Mouse (Mus musculus): Measurements from ENCODE around the gene Smlr1. TPM values are rescaled to one million over a fixed set of nuclear protein-coding genes. Genes with fewer than 3 reads are reported as not detected.

Smlr1 gene
- polyA plus RNA-seq (2012; fragmentation: generic; extraction: Trizol), result not detected
- long read RNA-seq, experiment 1, result 0 reads
- long read RNA-seq, experiment 2, result 0 reads

- TF ChIP-seq FOSL1 (IDR thresholded peaks at IDR 0.05; ENCODE audit: insufficient read depth, low read length, poor library complexity, severe bottlenecking), result no peak
- no peak for TF ChIP-seq MYOD1 (IDR thresholded peaks at IDR 0.05; ENCODE audit: control insufficient read depth, insufficient read length, low read depth)
- no peak for TF ChIP-seq CEBPB (IDR thresholded peaks at IDR 0.05; ENCODE audit: low read depth)
- TF ChIP-seq MAX (IDR thresholded peaks at IDR 0.05), result no peak
- no peak for TF ChIP-seq MYOG (IDR thresholded peaks at IDR 0.05; ENCODE audit: control insufficient read depth, extremely low read depth, insufficient read length)
- TF ChIP-seq CTCF (IDR thresholded peaks at IDR 0.05; ENCODE audit: control insufficient read depth, insufficient read depth, insufficient read length), result no peak
- TF ChIP-seq USF1 (IDR thresholded peaks at IDR 0.05; ENCODE audit: low read depth), result no peak
- Histone ChIP-seq H3K27me3 (ENCODE audit: control insufficient read depth, insufficient read depth, insufficient read length) (no peaks in the 10 kb centered on the region), H3K79me2 (ENCODE audit: control insufficient read depth, insufficient read depth) (no peaks in the 10 kb centered on the region), H3K4me3 (ENCODE audit: insufficient read depth, poor library complexity, severe bottlenecking) (no peak within 1 kb of the TSS), H3ac (ENCODE audit: control insufficient read depth, insufficient read length, low read depth) (no peak within 1 kb of the TSS), H3K79me3 (ENCODE audit: low read depth) (no peaks in the 10 kb centered on the region), H3K36me3 (ENCODE audit: control insufficient read depth, insufficient read depth) (no peaks in the 10 kb centered on the region)
Measured at GRCm38 (mm10) chr10:25535891-25536331, at the start of gene Smlr1. Smlr1 (minus strand) TSS chr10:25536267.

- H3K4me3 ChIP-seq (ENCODE audit: insufficient read depth, poor library complexity, severe bottlenecking), result no peak overlapping the region
- no peaks in the 10 kb centered on the region for H3K79me2 ChIP-seq (ENCODE audit: control insufficient read depth, insufficient read depth)
- no peaks in the 10 kb centered on the region for H3K36me3 ChIP-seq (ENCODE audit: control insufficient read depth, insufficient read depth)
- H3K27me3 ChIP-seq (ENCODE audit: control insufficient read depth, insufficient read depth, insufficient read length), result no peaks in the 10 kb centered on the region
- no peak overlapping the region for H3ac ChIP-seq (ENCODE audit: control insufficient read depth, insufficient read length, low read depth)
- TF ChIP-seq USF1 (IDR thresholded peaks at IDR 0.05; ENCODE audit: low read depth) (no peak), FOSL1 (IDR thresholded peaks at IDR 0.05; ENCODE audit: insufficient read depth, low read length, poor library complexity, severe bottlenecking) (no peak), CEBPB (IDR thresholded peaks at IDR 0.05; ENCODE audit: low read depth) (no peak), CTCF (IDR thresholded peaks at IDR 0.05; ENCODE audit: control insufficient read depth, insufficient read depth, insufficient read length) (no peak), MAX (IDR thresholded peaks at IDR 0.05) (no peak), MYOD1 (IDR thresholded peaks at IDR 0.05; ENCODE audit: control insufficient read depth, insufficient read length, low read depth) (no peak), MYOG (IDR thresholded peaks at IDR 0.05; ENCODE audit: control insufficient read depth, extremely low read depth, insufficient read length) (no peak)
- H3K79me3 ChIP-seq (ENCODE audit: low read depth), result no peaks in the 10 kb centered on the region
Measured at GRCm38 (mm10) chr10:25584899-25585298, 48.8 kb upstream of the Smlr1 start.

GRCm38 (mm10) chr10:25580066-25580465, 44.0 kb upstream of the Smlr1 start:
- Histone ChIP-seq H3K27me3 (ENCODE audit: control insufficient read depth, insufficient read depth, insufficient read length) (no peaks in the 10 kb centered on the region), H3K36me3 (ENCODE audit: control insufficient read depth, insufficient read depth) (no peaks in the 10 kb centered on the region), H3K79me3 (ENCODE audit: low read depth) (no peaks in the 10 kb centered on the region), H3ac (ENCODE audit: control insufficient read depth, insufficient read length, low read depth) (no peak overlapping the region), H3K79me2 (ENCODE audit: control insufficient read depth, insufficient read depth) (no peaks in the 10 kb centered on the region), H3K4me3 (ENCODE audit: insufficient read depth, poor library complexity, severe bottlenecking) (no peak overlapping the region)
- TF ChIP-seq MAX (IDR thresholded peaks at IDR 0.05), result no peak

- Histone ChIP-seq H3K4me3 (ENCODE audit: insufficient read depth, poor library complexity, severe bottlenecking) (no peak overlapping the region), H3K79me3 (ENCODE audit: low read depth) (no peaks in the 10 kb centered on the region), H3K79me2 (ENCODE audit: control insufficient read depth, insufficient read depth) (no peaks in the 10 kb centered on the region), H3K27me3 (ENCODE audit: control insufficient read depth, insufficient read depth, insufficient read length) (no peaks in the 10 kb centered on the region), H3K36me3 (ENCODE audit: control insufficient read depth, insufficient read depth) (no peaks in the 10 kb centered on the region), H3ac (ENCODE audit: control insufficient read depth, insufficient read length, low read depth) (no peak overlapping the region)
- TF ChIP-seq FOSL1 (IDR thresholded peaks at IDR 0.05; ENCODE audit: insufficient read depth, low read length, poor library complexity, severe bottlenecking) (no peak), CTCF (IDR thresholded peaks at IDR 0.05; ENCODE audit: control insufficient read depth, insufficient read depth, insufficient read length) (no peak), USF1 (IDR thresholded peaks at IDR 0.05; ENCODE audit: low read depth) (no peak), MAX (IDR thresholded peaks at IDR 0.05) (no peak), MYOD1 (IDR thresholded peaks at IDR 0.05; ENCODE audit: control insufficient read depth, insufficient read length, low read depth) (no peak), CEBPB (IDR thresholded peaks at IDR 0.05; ENCODE audit: low read depth) (no peak), MYOG (IDR thresholded peaks at IDR 0.05; ENCODE audit: control insufficient read depth, extremely low read depth, insufficient read length) (no peak)
Measured at GRCm38 (mm10) chr10:25571319-25572240, 35.5 kb upstream of the Smlr1 start.

GRCm38 (mm10) chr10:25552936-25553335, 16.9 kb upstream of the Smlr1 start:
- no peaks in the 10 kb centered on the region for H3K27me3 ChIP-seq (ENCODE audit: control insufficient read depth, insufficient read depth, insufficient read length)
- no peaks in the 10 kb centered on the region for H3K36me3 ChIP-seq (ENCODE audit: control insufficient read depth, insufficient read depth)
- H3K79me3 ChIP-seq (ENCODE audit: low read depth), result no peaks in the 10 kb centered on the region
- H3K79me2 ChIP-seq (ENCODE audit: control insufficient read depth, insufficient read depth), result no peaks in the 10 kb centered on the region
- no peak overlapping the region for H3ac ChIP-seq (ENCODE audit: control insufficient read depth, insufficient read length, low read depth)
- H3K4me3 ChIP-seq (ENCODE audit: insufficient read depth, poor library complexity, severe bottlenecking), result no peak overlapping the region
- no peak for TF ChIP-seq CEBPB (IDR thresholded peaks at IDR 0.05; ENCODE audit: low read depth)
- TF ChIP-seq MAX (IDR thresholded peaks at IDR 0.05), result no peak
- no peak for TF ChIP-seq MYOD1 (IDR thresholded peaks at IDR 0.05; ENCODE audit: control insufficient read depth, insufficient read length, low read depth)
- TF ChIP-seq MYOG (IDR thresholded peaks at IDR 0.05; ENCODE audit: control insufficient read depth, extremely low read depth, insufficient read length), result no peak
- no peak for TF ChIP-seq FOSL1 (IDR thresholded peaks at IDR 0.05; ENCODE audit: insufficient read depth, low read length, poor library complexity, severe bottlenecking)
- TF ChIP-seq CTCF (IDR thresholded peaks at IDR 0.05; ENCODE audit: control insufficient read depth, insufficient read depth, insufficient read length), result no peak
- TF ChIP-seq USF1 (IDR thresholded peaks at IDR 0.05; ENCODE audit: low read depth), result no peak
